In genomic region chr19:5758878-5759403, GRCm38 (mm10) we compare ENCODE assay signal across 15 mouse cellular contexts. TPM values are rescaled to one million over a fixed set of nuclear protein-coding genes. Genes with fewer than 3 reads are reported as not detected.
"Had no signal": no experiment of that assay in that cellular context is flagged by ENCODE, and none has a peak within 500 bp of the region (broad histone marks: within the 10 kb centered on the region; RNA-seq: fewer than 3 reads in every experiment).

No protein-coding gene starts in this region.

- H3K9me3 ChIP-seq: limb, embryonic 13.5 days; midbrain, embryonic 12.5 days; neural tube, embryonic 13.5 days; stomach, embryonic 15.5 days had no signal

- H3K4me3 ChIP-seq: left cerebral cortex, adult 2 months; limb, embryonic 13.5 days; midbrain, embryonic 12.5 days; neural tube, embryonic 13.5 days; stomach, embryonic 15.5 days had no signal

- ATAC-seq: midbrain, embryonic 16.5 days had no signal

- H3K27ac ChIP-seq: left cerebral cortex, adult 2 months; limb, embryonic 13.5 days; liver, embryonic 14.5 days; midbrain, embryonic 12.5 days; neural tube, embryonic 13.5 days; stomach, embryonic 15.5 days had no signal

- H3K4me2 ChIP-seq: limb, embryonic 13.5 days; midbrain, embryonic 12.5 days; neural tube, embryonic 13.5 days; stomach, embryonic 15.5 days had no signal

- DNase-seq: kidney, postnatal 25 days; lung, adult 18-20 months; right cerebral cortex, postnatal 14 days; thymus, adult 2 months; thymus, postnatal 25 days had no signal

- H3K9ac ChIP-seq: limb, embryonic 13.5 days; liver, embryonic 14.5 days; midbrain, embryonic 12.5 days; neural tube, embryonic 13.5 days; stomach, embryonic 15.5 days had no signal

RNA-seq across cellular contexts. Expression of gene Kcnk7, which starts 54.8 kb away (rescaled TPM):
- total RNA-seq: layer of hippocampus, postnatal 25 days; left cerebral cortex, adult 2 months; left cerebral cortex, postnatal 14 days; liver, adult 2 months had no signal
- polyA plus RNA-seq: liver, adult 2 months; neural tube, embryonic 13.5 days had no signal
